Mouse (Mus musculus) bone marrow, adult 2 months (tissue): ENCODE results near the gene Stox2.

Experiments used
- CTCF ChIP-seq: fragments of 200-500 bp; IDR thresholded peaks from 2 replicates; pipeline ENCODE4 v1.5.1; 2011; ENCODE audit warnings: low read length, control low read depth; ENCODE audit not compliant: control insufficient read depth, insufficient read depth
- POLR2A ChIP-seq: fragments of 200-500 bp; IDR thresholded peaks from 2 replicates; pipeline ENCODE4 v1.6.1; 2011; ENCODE audit warnings: low read depth, mild to moderate bottlenecking, control low read depth, low read length, borderline replicate concordance; ENCODE audit not compliant: control insufficient read depth

GRCm38 (mm10) chr8:47326348-47326747 is 119.8 kb downstream of the Stox2 start:
- TF ChIP-seq CTCF (no peak), POLR2A (no peak)
